In the genomic region with DNA sequence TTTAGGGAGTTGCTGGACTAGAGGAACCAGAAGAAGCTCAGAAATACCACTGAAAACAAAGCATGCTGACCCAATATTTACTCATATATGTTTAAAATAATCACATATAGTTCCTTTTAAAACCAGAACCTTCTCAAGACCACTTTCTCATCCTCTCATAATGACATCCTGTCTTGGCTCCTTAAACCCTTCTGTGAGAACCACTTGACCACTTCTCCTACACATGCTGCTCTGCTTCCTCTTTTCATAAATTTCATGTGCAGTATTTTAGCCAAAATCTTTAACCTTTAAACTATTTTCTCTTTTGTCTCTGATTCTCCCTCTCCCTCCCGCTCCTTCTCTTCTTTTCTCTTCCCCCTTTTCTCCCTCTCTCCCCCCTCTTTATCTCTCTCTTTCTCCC, we compare ENCODE assay signal across 27 mouse cellular contexts.
"Had no signal": no experiment of that assay in that cellular context is flagged by ENCODE, and none has a peak within 500 bp of the region (broad histone marks: within the 10 kb centered on the region; RNA-seq: fewer than 3 reads in every experiment).

No protein-coding gene starts in this region.

- DNase-seq: cerebellum, adult 8-10 months; cerebellum, adult 9-10 months; cerebellum, postnatal 10 days; cerebellum, postnatal 25 days; cerebellum, postnatal 36 days; embryo, embryonic 11 days; forebrain, postnatal 0 days; gastrocnemius, adult 2 months; gastrocnemius, postnatal 10 days; gastrocnemius, postnatal 14 days; gastrocnemius, postnatal 25 days; gastrocnemius, postnatal 36 days; heart, adult 11 months; heart, adult 18-20 months; heart, adult 2 months had no signal

- H3K4me1 ChIP-seq: embryonic facial prominence, embryonic 10.5 days; embryonic facial prominence, embryonic 12.5 days; embryonic facial prominence, embryonic 13.5 days; embryonic facial prominence, embryonic 15.5 days; forebrain, embryonic 10.5 days; forebrain, embryonic 12.5 days; forebrain, embryonic 13.5 days; forebrain, embryonic 15.5 days; heart, embryonic 10.5 days had no signal

- ATAC-seq: forebrain, embryonic 13.5 days; forebrain, embryonic 14.5 days; forebrain, embryonic 15.5 days; forebrain, embryonic 16.5 days; forebrain, postnatal 0 days had no signal

- H3K36me3 ChIP-seq: embryonic facial prominence, embryonic 10.5 days; embryonic facial prominence, embryonic 12.5 days; embryonic facial prominence, embryonic 13.5 days; embryonic facial prominence, embryonic 15.5 days; forebrain, embryonic 10.5 days; forebrain, embryonic 12.5 days; forebrain, embryonic 15.5 days; heart, embryonic 10.5 days had no signal

- H3K4me3 ChIP-seq: embryonic facial prominence, embryonic 10.5 days; embryonic facial prominence, embryonic 12.5 days; embryonic facial prominence, embryonic 13.5 days; embryonic facial prominence, embryonic 15.5 days; erythroblast, embryonic 14.5 days; forebrain, embryonic 10.5 days; forebrain, embryonic 12.5 days; forebrain, embryonic 13.5 days; forebrain, embryonic 15.5 days; gastrocnemius, adult 2 months; heart, adult 2 months; heart, embryonic 10.5 days had no signal

- H3K9ac ChIP-seq: embryonic facial prominence, embryonic 12.5 days; embryonic facial prominence, embryonic 13.5 days; embryonic facial prominence, embryonic 15.5 days; forebrain, embryonic 12.5 days; forebrain, embryonic 13.5 days; forebrain, embryonic 15.5 days; forebrain, postnatal 0 days had no signal

- H3K27me3 ChIP-seq: embryonic facial prominence, embryonic 12.5 days; embryonic facial prominence, embryonic 13.5 days; embryonic facial prominence, embryonic 15.5 days; forebrain, embryonic 12.5 days; forebrain, embryonic 13.5 days; forebrain, embryonic 15.5 days had no signal

- H3K27ac ChIP-seq: embryonic facial prominence, embryonic 10.5 days; embryonic facial prominence, embryonic 12.5 days; embryonic facial prominence, embryonic 13.5 days; embryonic facial prominence, embryonic 15.5 days; forebrain, embryonic 10.5 days; forebrain, embryonic 12.5 days; forebrain, embryonic 13.5 days; forebrain, embryonic 15.5 days; gastrocnemius, adult 2 months; heart, adult 2 months; heart, embryonic 10.5 days had no signal

- H3K4me2 ChIP-seq: embryonic facial prominence, embryonic 12.5 days; embryonic facial prominence, embryonic 13.5 days; embryonic facial prominence, embryonic 15.5 days; forebrain, embryonic 12.5 days; forebrain, embryonic 13.5 days; forebrain, embryonic 15.5 days had no signal

- H3K9me3 ChIP-seq: embryonic facial prominence, embryonic 12.5 days; embryonic facial prominence, embryonic 15.5 days; forebrain, embryonic 10.5 days; forebrain, embryonic 12.5 days; forebrain, embryonic 13.5 days; forebrain, embryonic 15.5 days; heart, embryonic 10.5 days had no signal
